Mouse (Mus musculus) T-helper 2 cell (primary cell): Measurements from ENCODE around the gene Ccdc120.

Source experiments
- in situ Hi-C: fragments of 300-600 bp; cut with MboI, MseI; formaldehyde crosslinking; loops from one replicate; pipeline ENCODE4 v1.15.1; 2025; ENCODE audit warnings: high pct_unique_total_duplicates

The Ccdc120 gene

DNA sequence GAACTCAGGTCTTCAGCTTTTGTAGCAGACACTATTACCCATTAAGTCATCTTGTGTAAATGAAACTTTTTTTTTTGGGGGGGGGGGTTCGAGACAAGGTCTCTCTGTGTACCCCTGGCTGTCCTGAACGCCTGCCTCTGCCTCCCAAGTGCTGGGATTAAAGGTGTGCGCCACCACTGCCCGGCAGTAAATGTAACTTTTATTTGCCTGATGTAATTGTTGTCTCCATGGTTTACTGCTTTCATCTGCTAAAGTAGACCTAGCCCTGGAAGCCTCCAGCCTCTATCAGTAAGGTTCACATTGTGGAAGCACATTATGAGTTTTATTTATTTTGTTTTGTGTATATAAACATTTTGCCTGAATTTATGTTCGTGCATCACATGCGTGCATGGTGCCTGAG, 54.2 kb downstream of the Ccdc120 start:
- in situ Hi-C loops, result no loop called here

DNA sequence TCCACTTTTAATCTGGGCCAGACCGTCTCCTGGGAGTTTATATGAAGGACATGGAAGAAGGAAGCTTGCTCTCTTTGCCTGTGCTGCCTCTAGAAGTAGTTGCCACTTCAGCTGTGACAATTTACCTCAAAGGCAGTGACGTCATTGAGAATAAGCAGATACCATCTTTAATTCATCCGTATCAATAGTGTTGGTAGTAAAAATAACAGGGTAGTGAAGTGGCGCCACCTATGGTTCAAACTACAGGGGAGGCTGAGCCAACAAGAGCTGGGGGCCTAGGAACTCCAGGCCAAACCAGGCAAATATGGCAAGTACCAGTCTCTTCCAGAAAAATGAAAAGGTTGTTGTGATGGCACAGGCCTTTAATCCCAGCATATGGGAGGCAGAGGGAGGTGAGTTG, 57.8 kb downstream of the Ccdc120 start:
- in situ Hi-C loops, result no loop called here

DNA sequence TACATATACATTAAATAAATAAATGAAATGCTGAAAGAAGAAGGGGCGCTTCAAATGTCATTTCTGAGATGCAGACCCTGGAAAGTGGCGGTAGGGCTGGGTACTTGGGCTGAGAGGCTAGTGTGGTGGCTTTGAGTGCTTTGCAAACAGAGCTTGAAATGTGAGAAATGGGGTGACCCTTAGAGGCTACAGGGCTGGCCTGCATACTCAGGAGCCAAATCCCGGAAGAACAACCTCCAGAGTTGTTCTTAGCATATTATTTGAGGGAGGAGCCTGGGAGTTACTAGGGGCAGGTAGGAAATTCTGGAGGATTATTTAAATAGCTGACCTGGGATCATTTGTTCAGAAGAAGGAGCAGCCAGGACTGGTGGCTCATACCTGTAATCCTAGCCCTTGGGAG, 60.2 kb downstream of the Ccdc120 start:
- in situ Hi-C loops, result no loop called here

DNA sequence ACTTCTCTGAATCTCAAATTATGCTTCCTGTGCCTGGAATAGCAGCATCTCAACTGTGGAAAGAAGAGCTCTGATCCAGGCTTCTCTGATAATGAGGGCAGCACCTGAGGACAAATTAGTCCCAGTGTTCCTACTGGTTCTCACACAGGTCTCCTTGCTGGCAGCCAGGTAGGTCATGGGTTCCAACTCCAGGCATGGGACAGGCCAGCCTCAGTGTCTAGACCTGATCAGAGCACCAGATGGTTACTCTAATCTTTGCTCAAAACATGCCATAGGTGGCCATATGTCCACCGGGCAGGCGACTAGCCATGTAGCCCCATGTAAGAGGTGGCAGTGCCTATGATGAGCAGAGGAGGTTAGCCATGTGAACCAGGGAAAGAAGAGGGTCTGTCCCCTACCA, 62.4 kb downstream of the Ccdc120 start:
- in situ Hi-C loops, result no loop called here
